Mouse (Mus musculus) kidney, embryonic 14.5 days (tissue): Measurements from ENCODE around the gene 2900026A02Rik. TPM values are rescaled to one million over a fixed set of nuclear protein-coding genes. Genes with fewer than 3 reads are reported as not detected.
A peak's percentile ranks its signal among the peaks of the same experiment; 100 is the strongest.

Experiments used
- ATAC-seq: fragments of 200-750 bp; cut with Nextera tagmentation; 2 replicates; pipeline ENCODE4 v1.8.0; 2017; ENCODE audit warnings: moderate number of reproducible peaks, mild to moderate bottlenecking, moderate TSS enrichment, moderate library complexity; ENCODE audit not compliant: low FRiP score, low TSS enrichment
- H3K27ac ChIP-seq: fragments of 300-500 bp; sonication (generic); 2 replicates; pipeline ENCODE4 v1.5.1; 2014; ENCODE audit warnings: low read depth, mild to moderate bottlenecking, low read length, moderate library complexity, mixed read lengths
- H3K27me3 ChIP-seq: fragments of 300-500 bp; sonication (generic); 2 replicates; pipeline ENCODE4 v1.6.1; 2014; ENCODE audit warnings: mild to moderate bottlenecking, low read length; ENCODE audit not compliant: control insufficient read depth, insufficient read depth
- H3K36me3 ChIP-seq: fragments of 300-500 bp; sonication (generic); 2 replicates; pipeline ENCODE4 v1.6.1; 2014; ENCODE audit warnings: low read length, mixed read lengths; ENCODE audit not compliant: control insufficient read depth, insufficient read depth
- H3K4me1 ChIP-seq: fragments of 300-500 bp; sonication (generic); 2 replicates; pipeline ENCODE4 v1.6.1; 2014; ENCODE audit warnings: low read length, mixed read lengths; ENCODE audit not compliant: control insufficient read depth, insufficient read depth
- H3K4me2 ChIP-seq: fragments of 300-500 bp; sonication (generic); replicated peaks from 2 replicates; pipeline ENCODE4 v1.6.1; 2014; ENCODE audit warnings: low read depth, mild to moderate bottlenecking, low read length
- H3K4me3 ChIP-seq: fragments of 300-500 bp; sonication (generic); 2 replicates; pipeline ENCODE4 v1.5.1; 2014; ENCODE audit warnings: mild to moderate bottlenecking, low read length
- H3K9ac ChIP-seq: fragments of 300-500 bp; sonication (generic); 2 replicates; pipeline ENCODE4 v1.6.1; 2014; ENCODE audit warnings: low read depth, mild to moderate bottlenecking, low read length, moderate library complexity
- H3K9me3 ChIP-seq: fragments of 300-500 bp; sonication (generic); 2 replicates; pipeline ENCODE4 v1.6.1; 2016; ENCODE audit warnings: low read length; ENCODE audit not compliant: control insufficient read depth
- WGBS: fragments of 180-500 bp; shearing (Covaris S2); extraction: QIAGEN DNeasy Blood & Tissue Kit; methylation state at CpG from one replicate; pipeline ENCODE4 v1.1.7; 2014; 5-methylcytosine and 5-hydroxymethylcytosine counted together
- polyA plus RNA-seq: library from polyadenylated mRNA; unstranded; fragments of >200 nt; fragmentation: Nextera tagmentation; extraction: Ambion mirVana; gene quantifications from 2 replicates; pipeline ENCODE4 v1.2.1, GENCODE M21; 2014

The 2900026A02Rik gene
- polyA plus RNA-seq, 1 experiment from 2014 or later = 5.4 TPM

DNA sequence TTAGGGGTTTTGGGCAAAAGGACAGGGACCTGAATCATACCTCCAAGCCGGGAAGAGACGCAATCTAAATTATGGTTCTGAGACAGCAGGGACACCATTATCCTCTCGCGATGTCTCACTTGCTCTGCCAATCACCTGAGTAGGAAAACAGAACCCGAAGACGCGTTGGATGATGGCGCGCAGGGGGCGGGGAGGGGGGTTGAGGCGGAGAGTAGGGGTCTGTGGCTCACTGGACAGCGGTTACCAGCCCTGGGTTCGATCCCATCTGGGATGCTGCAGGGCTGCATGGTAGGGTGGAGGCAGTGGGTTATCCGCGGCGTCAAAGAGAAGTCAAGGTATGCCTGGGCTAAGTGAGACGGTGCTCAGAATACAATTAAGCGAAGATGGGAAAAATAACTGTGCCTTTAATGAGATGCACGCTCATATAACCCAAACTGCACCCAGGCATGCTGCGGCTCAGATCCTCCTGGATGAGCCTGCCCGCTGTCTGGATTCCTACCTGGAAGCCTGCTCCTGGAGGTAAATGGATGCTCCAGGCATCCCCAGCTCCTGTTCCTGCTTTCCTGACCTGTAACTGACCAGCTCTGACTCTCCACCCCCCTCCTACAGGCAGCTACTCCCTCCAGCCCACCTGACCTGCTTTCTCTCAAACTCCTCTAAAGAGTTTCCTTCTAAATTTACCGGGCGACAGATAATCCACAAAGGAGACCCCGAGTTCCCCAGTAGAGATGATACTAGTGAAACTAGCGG, 4.8 kb upstream of the 2900026A02Rik start:
- 14% methylated on average over 25 of the region's 25 CpGs for WGBS
- H3K4me3 ChIP-seq = peak overlapping the region; percentile 14; the same call in 1 of the 2 replicates
- H3K9me3 ChIP-seq = no peaks in the 10 kb centered on the region

DNA sequence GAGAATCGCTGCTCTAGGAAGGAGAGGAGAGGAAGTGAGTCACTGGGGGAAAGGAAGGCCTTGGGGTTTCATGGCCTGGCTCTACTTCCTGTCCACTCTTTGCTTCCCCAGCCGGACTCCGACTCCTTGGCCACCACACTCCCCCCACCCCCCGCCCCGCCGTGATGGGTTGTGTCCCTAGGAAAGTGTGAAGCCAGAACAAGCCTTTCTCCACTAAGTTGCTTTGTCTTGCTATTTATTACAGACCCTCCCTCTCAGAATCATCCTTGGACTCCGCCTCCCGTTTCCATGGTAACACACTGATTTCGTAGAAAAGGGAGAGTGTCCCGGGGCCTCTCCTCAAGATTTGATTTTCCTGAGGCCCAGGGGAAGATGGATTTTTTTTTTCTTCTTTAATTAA, 4.2 kb upstream of the 2900026A02Rik start:
- Histone ChIP-seq H3K4me2 (peak overlapping the region; percentile 38; the same call in 1 of the 2 replicates), H3K27ac (peak overlapping the region; percentile 48; the same call in 1 of the 2 replicates), H3K9ac (no peak overlapping the region), H3K4me3 (no peak overlapping the region), H3K4me1 (peaks cover 12% of the 10 kb centered on the region; the same call in 1 of the 2 replicates), H3K27me3 (no peaks in the 10 kb centered on the region), H3K36me3 (no peaks in the 10 kb centered on the region), H3K9me3 (no peaks in the 10 kb centered on the region)
- 8% methylated on average over 10 of the region's 10 CpGs for WGBS
- no peak for ATAC-seq

More for the DNA sequence above, 4.8 kb upstream of the 2900026A02Rik start:
- Histone ChIP-seq H3K9ac (no peak overlapping the region), H3K4me2 (peak overlapping the region; percentile 38), H3K36me3 (no peaks in the 10 kb centered on the region), H3K27ac (peak overlapping the region; percentile 66; the same call in 1 of the 2 replicates), H3K4me1 (peaks cover 10% of the 10 kb centered on the region; the same call in 1 of the 2 replicates), H3K27me3 (no peaks in the 10 kb centered on the region)
- 0 out of 2 replicates have a peak, but pooled peaks have one; percentile 14 for ATAC-seq

DNA sequence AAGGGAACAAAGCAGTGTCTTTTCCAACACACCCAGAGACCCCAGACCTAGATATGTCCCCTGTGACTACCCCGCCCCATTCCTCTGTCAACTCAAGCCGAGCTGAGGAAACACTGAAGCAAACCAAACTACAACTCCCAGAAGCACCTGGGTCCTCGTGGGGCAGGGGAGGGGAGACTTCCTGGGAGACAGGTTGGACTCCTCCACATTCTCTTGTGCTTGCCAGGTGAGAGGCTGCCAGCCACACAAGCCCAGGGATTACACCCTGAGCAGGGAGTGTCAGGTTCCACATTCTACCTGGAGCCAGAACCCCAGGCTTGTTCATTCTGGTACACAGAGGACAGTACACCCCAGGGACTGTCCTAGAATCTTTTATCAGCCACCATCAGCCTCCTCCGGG, 2.9 kb upstream of the 2900026A02Rik start:
- WGBS = 65% methylated on average over 4 of the region's 4 CpGs

DNA sequence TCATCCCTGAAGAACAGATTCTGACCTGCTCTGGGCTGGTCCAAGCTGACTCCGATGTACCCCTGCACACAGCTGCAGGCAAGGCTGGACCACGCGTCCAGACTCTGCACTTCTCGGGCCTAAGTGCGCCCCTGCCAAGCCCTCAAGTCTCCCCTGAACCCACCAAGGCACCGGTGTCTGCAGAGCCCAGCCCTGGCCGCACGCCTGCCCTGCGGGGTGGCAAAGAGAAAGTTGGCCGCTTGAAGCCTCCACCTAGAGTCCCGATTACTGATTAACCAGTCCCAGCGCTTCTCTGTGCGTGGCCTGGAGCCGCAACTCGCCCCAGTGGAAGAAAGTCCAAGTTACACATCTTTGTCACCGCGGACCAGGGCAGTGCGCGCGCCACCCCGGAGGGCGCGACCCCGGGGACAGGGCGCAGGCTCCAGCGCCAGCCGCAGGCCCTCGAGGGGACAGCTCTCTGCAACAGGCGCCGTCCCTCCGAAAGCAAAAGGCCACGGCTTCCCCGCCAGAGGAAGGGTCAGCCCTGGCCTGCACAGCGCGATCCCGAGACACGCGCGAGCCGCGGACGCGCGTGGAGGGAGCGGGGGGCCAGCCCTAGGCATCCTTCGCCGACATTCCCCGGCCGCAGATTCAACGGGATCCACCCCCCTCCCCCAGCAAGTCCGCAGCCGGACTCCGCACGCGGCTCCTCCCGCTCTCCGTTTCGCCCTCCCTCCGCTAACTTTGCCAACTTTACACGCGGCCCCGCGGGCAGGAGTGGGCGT, 471 bp downstream of the 2900026A02Rik start:
- H3K36me3 ChIP-seq = no peaks in the 10 kb centered on the region
- ATAC-seq = peak; percentile 45
- no peaks in the 10 kb centered on the region for H3K9me3 ChIP-seq
- peaks cover 34% of the 10 kb centered on the region for H3K4me1 ChIP-seq
- peak overlapping the region; percentile 62 for H3K27ac ChIP-seq
- H3K27me3 ChIP-seq = no peaks in the 10 kb centered on the region
- peak overlapping the region; percentile 95 for H3K4me2 ChIP-seq
- H3K9ac ChIP-seq = peak overlapping the region; percentile 74
- H3K4me3 ChIP-seq = peak overlapping the region; percentile 75
- whole genome bisulfite sequencing = 2% methylated on average over 64 of the region's 64 CpGs

More for the DNA sequence above, 2.9 kb upstream of the 2900026A02Rik start:
- Histone ChIP-seq H3K4me3 (no peak overlapping the region), H3K9me3 (no peaks in the 10 kb centered on the region), H3K4me2 (no peak overlapping the region), H3K27ac (no peak overlapping the region), H3K27me3 (no peaks in the 10 kb centered on the region), H3K4me1 (peaks cover 23% of the 10 kb centered on the region), H3K9ac (0 out of 2 replicates have a peak overlapping the region, but pooled peaks have one; percentile 23), H3K36me3 (no peaks in the 10 kb centered on the region)
- ATAC-seq = no peak

DNA sequence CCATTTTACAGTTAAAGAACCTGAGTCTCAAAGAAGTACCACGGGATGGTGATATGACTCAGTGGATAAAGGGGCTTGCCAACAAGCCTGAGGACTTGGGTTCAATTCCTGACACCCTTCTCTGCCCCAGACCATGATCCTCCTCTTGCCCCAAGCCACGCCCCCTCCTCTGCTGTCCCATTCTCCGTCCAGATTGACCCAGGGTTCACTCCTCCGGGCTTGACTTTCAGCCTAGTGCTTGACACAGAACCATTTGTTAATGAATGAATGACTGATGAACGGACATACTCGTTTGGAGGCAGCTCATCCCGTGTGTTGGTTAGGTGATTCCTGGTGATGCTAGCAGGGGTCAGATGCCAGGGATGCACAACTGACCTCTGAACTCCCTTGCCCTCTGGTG, 1.2 kb downstream of the 2900026A02Rik start:
- H3K4me3 ChIP-seq = peak overlapping the region; percentile 75
- 0 out of 2 replicates have a peak overlapping the region, but pooled peaks have one; percentile 74 for H3K9ac ChIP-seq
- no peak for ATAC-seq
- no peaks in the 10 kb centered on the region for H3K36me3 ChIP-seq
- H3K4me1 ChIP-seq = peaks cover 33% of the 10 kb centered on the region
- 47% methylated on average over 7 of the region's 7 CpGs for WGBS
- H3K27ac ChIP-seq = no peak overlapping the region
- H3K27me3 ChIP-seq = no peaks in the 10 kb centered on the region
- H3K9me3 ChIP-seq = no peaks in the 10 kb centered on the region
- H3K4me2 ChIP-seq = peak overlapping the region; percentile 95

DNA sequence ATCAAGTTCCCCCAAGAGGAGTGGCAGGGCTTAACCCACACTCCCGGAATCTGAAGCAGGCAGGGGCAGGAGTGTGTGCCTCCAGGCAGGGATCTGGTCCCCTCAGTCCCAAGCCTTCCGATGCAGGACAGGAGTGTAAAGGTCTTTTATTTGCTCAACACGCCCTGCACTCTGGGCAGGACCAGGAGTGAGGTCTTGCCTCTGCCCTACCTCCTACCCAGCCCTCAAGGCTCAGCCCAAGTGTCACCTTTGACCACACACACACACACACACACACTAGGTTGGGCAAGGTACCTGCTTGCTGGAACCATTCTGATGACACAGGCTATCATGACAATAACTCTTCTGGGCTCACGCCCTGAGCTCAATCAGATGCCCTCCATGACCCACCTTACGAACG, 1.6 kb downstream of the 2900026A02Rik start:
- Histone ChIP-seq H3K9ac (no peak overlapping the region), H3K36me3 (no peaks in the 10 kb centered on the region), H3K4me1 (peaks cover 33% of the 10 kb centered on the region), H3K27ac (no peak overlapping the region), H3K9me3 (no peaks in the 10 kb centered on the region), H3K4me3 (no peak overlapping the region), H3K4me2 (no peak overlapping the region), H3K27me3 (no peaks in the 10 kb centered on the region)
- no peak for ATAC-seq
- WGBS = 71% methylated on average over 6 of the region's 6 CpGs

DNA sequence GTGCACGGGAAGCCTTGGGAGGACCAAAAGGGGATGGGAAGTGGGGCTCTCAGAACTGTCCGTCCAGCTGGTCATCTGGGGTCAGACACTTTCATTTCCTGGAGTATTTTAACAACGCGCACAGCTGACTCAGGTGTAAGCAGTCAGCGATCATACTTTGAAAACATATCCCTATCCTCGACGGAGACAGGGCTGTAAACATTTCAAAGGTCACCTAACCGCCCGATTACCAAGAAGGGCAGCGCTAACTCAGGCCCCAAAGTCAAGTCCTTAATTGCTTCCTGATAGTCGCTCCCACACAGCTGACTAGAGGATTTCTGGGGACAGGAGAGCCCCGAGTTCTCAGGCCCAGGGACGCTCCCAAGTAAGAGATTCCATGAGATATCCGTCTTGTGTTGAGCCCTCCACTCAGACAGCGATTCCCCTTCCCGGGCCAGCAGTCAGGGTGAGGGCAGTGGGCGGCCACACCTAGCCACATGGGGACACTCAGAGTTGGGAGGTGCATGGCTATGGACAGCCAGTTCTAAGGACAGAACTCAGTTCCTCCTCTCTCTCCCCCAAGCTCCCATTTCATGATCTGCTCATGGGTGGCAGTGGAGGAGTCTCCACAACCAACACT, 2.3 kb downstream of the 2900026A02Rik start:
- no peak for ATAC-seq
- Histone ChIP-seq H3K4me1 (peaks cover 33% of the 10 kb centered on the region), H3K9me3 (no peaks in the 10 kb centered on the region), H3K27me3 (no peaks in the 10 kb centered on the region), H3K4me2 (no peak overlapping the region), H3K9ac (no peak overlapping the region), H3K4me3 (no peak overlapping the region), H3K36me3 (no peaks in the 10 kb centered on the region), H3K27ac (no peak overlapping the region)
- 39% methylated on average over 17 of the region's 17 CpGs for WGBS

DNA sequence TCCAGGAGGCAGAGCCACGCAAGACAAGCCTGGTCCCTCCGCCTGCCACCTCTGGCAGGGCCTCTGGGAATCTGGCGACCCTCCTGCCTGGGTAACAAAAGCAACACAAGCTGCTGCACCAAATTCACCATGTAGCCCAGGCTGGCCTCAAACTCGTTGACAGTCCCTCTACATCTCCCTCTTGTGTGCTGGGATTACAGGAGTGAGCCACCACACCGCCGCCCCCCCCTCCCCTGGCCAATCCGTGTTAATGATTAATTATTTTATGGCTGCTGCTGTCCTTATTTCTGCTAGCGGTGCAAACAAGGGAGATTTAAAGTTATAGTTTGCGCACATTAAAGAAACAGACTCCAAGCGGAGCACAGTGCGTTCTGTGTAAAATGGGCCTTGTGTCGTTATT, 4.0 kb downstream of the 2900026A02Rik start:
- Histone ChIP-seq H3K4me3 (no peak overlapping the region), H3K4me2 (no peak overlapping the region), H3K27ac (no peak overlapping the region), H3K36me3 (no peaks in the 10 kb centered on the region), H3K27me3 (no peaks in the 10 kb centered on the region), H3K9ac (no peak overlapping the region), H3K9me3 (no peaks in the 10 kb centered on the region), H3K4me1 (peaks cover 39% of the 10 kb centered on the region)
- 65% methylated on average over 12 of the region's 12 CpGs for WGBS
- no peak for ATAC-seq
